Mouse (Mus musculus) liver, embryonic 11.5 days (tissue): Measurements from ENCODE around the gene Enpp1. TPM values are rescaled to one million over a fixed set of nuclear protein-coding genes. Genes with fewer than 3 reads are reported as not detected.

Source experiments
- ATAC-seq: fragments of 200-750 bp; cut with Nextera tagmentation; replicated peaks from 2 replicates; pipeline ENCODE4 v1.8.0; 2017; ENCODE audit warnings: moderate number of reproducible peaks, mild to moderate bottlenecking, moderate TSS enrichment, moderate library complexity; ENCODE audit not compliant: low FRiP score
- DNase-seq: peaks from one replicate; pipeline ENCODE4 v3.0.0-alpha.2; 2017; ENCODE audit warnings: low spot score
- H3K27ac ChIP-seq: fragments of 300-500 bp; sonication (generic); 2 replicates; pipeline ENCODE4 v1.5.1; 2014; ENCODE audit warnings: mild to moderate bottlenecking, low read depth, low read length, control low read depth
- H3K27me3 ChIP-seq: fragments of 300-500 bp; sonication (generic); replicated peaks from 2 replicates; pipeline ENCODE4 v1.6.1; 2014; ENCODE audit warnings: low read length, mixed read lengths; ENCODE audit not compliant: control insufficient read depth, insufficient read depth
- H3K36me3 ChIP-seq: fragments of 300-500 bp; sonication (generic); 2 replicates; pipeline ENCODE4 v1.6.1; 2014; ENCODE audit warnings: mild to moderate bottlenecking, low read length, moderate library complexity, mixed read lengths; ENCODE audit not compliant: control insufficient read depth, insufficient read depth
- H3K4me1 ChIP-seq: fragments of 300-500 bp; sonication (generic); replicated peaks from 2 replicates; pipeline ENCODE4 v1.6.1; 2014; ENCODE audit warnings: low read length, mixed read lengths; ENCODE audit not compliant: control insufficient read depth, insufficient read depth
- H3K4me2 ChIP-seq: fragments of 300-500 bp; sonication (generic); 2 replicates; pipeline ENCODE4 v1.6.1; 2014; ENCODE audit warnings: mild to moderate bottlenecking, control low read depth, moderate library complexity
- H3K4me3 ChIP-seq: fragments of 300-500 bp; sonication (generic); 2 replicates; pipeline ENCODE4 v1.5.1; 2014; ENCODE audit warnings: low read depth, low read length, control low read depth
- H3K9ac ChIP-seq: fragments of 300-500 bp; sonication (generic); 2 replicates; pipeline ENCODE4 v1.6.1; 2014; ENCODE audit warnings: low read depth, low read length, control low read depth
- H3K9me3 ChIP-seq: fragments of 300-500 bp; sonication (generic); 2 replicates; pipeline ENCODE4 v1.6.1; 2016; ENCODE audit warnings: low read length, inconsistent platforms, mixed read lengths; ENCODE audit not compliant: control insufficient read depth
- WGBS: fragments of 180-500 bp; shearing (Covaris S2); extraction: QIAGEN DNeasy Blood & Tissue Kit; methylation state at CpG from one replicate; pipeline ENCODE4 v1.1.7; 2014; 5-methylcytosine and 5-hydroxymethylcytosine counted together
- polyA plus RNA-seq: library from polyadenylated mRNA; unstranded; fragments of >200 nt; fragmentation: Nextera tagmentation; extraction: Ambion mirVana; gene quantifications from 2 replicates; pipeline ENCODE4 v1.2.1, GENCODE M21; 2014

The Enpp1 gene
- polyA plus RNA-seq, 1 experiment from 2014 or later: 2.7 TPM

- no peak for DNase-seq
- H3K9ac ChIP-seq: no peak overlapping the region
- no peaks in the 10 kb centered on the region for H3K9me3 ChIP-seq
- no peaks in the 10 kb centered on the region for H3K27me3 ChIP-seq
- 77% methylated on average over 6 of the region's 6 CpGs for WGBS
- no peak overlapping the region for H3K4me3 ChIP-seq
- no peak overlapping the region for H3K27ac ChIP-seq
- H3K4me2 ChIP-seq: no peak overlapping the region
- ATAC-seq: no peak
- no peaks in the 10 kb centered on the region for H3K4me1 ChIP-seq
- no peaks in the 10 kb centered on the region for H3K36me3 ChIP-seq
Observed at GRCm38 (mm10) chr10:24698131-24698775, 13.7 kb downstream of the Enpp1 start.

- no peaks in the 10 kb centered on the region for H3K36me3 ChIP-seq
- H3K27ac ChIP-seq: no peak overlapping the region
- WGBS: 80% methylated on average over 3 of the region's 3 CpGs
- H3K9me3 ChIP-seq: no peaks in the 10 kb centered on the region
- H3K4me3 ChIP-seq: no peak overlapping the region
- no peaks in the 10 kb centered on the region for H3K4me1 ChIP-seq
- no peak overlapping the region for H3K9ac ChIP-seq
- DNase-seq (no peak), ATAC-seq (no peak)
- H3K27me3 ChIP-seq: no peaks in the 10 kb centered on the region
- H3K4me2 ChIP-seq: no peak overlapping the region
Observed at GRCm38 (mm10) chr10:24696761-24697160, 15.2 kb downstream of the Enpp1 start.

GRCm38 (mm10) chr10:24695786-24696185, 16.2 kb downstream of the Enpp1 start:
- H3K4me1 ChIP-seq: no peaks in the 10 kb centered on the region
- no peaks in the 10 kb centered on the region for H3K9me3 ChIP-seq
- no peak overlapping the region for H3K9ac ChIP-seq
- no peak for ATAC-seq
- H3K4me2 ChIP-seq: no peak overlapping the region
- H3K36me3 ChIP-seq: no peaks in the 10 kb centered on the region
- WGBS: 68% methylated on average over 5 of the region's 5 CpGs
- H3K27me3 ChIP-seq: no peaks in the 10 kb centered on the region
- no peak for DNase-seq
- no peak overlapping the region for H3K4me3 ChIP-seq
- H3K27ac ChIP-seq: no peak overlapping the region

- WGBS: 86% methylated on average over 7 of the region's 7 CpGs
- DNase-seq (no peak), ATAC-seq (no peak)
- no peaks in the 10 kb centered on the region for H3K9me3 ChIP-seq
- no peaks in the 10 kb centered on the region for H3K36me3 ChIP-seq
- H3K4me1 ChIP-seq: no peaks in the 10 kb centered on the region
- no peak overlapping the region for H3K9ac ChIP-seq
- H3K27ac ChIP-seq: no peak overlapping the region
- no peaks in the 10 kb centered on the region for H3K27me3 ChIP-seq
- H3K4me2 ChIP-seq: no peak overlapping the region
- H3K4me3 ChIP-seq: no peak overlapping the region
Observed at GRCm38 (mm10) chr10:24682518-24683104, 29.3 kb downstream of the Enpp1 start.

- H3K9me3 ChIP-seq: no peaks in the 10 kb centered on the region
- no peak for DNase-seq
- H3K36me3 ChIP-seq: no peaks in the 10 kb centered on the region
- no peaks in the 10 kb centered on the region for H3K27me3 ChIP-seq
- H3K9ac ChIP-seq: no peak overlapping the region
- WGBS: 85% methylated on average over 18 of the region's 18 CpGs
- H3K27ac ChIP-seq: no peak overlapping the region
- no peak overlapping the region for H3K4me2 ChIP-seq
- no peak overlapping the region for H3K4me3 ChIP-seq
- no peaks in the 10 kb centered on the region for H3K4me1 ChIP-seq
- ATAC-seq: no peak
Observed at GRCm38 (mm10) chr10:24677681-24678080, 34.3 kb downstream of the Enpp1 start.

GRCm38 (mm10) chr10:24674261-24674660, 37.7 kb downstream of the Enpp1 start:
- 83% methylated on average over 6 of the region's 6 CpGs for whole genome bisulfite sequencing
- DNase-seq: no peak
- no peak overlapping the region for H3K27ac ChIP-seq
- no peak overlapping the region for H3K9ac ChIP-seq
- no peak overlapping the region for H3K4me3 ChIP-seq
- no peaks in the 10 kb centered on the region for H3K4me1 ChIP-seq
- H3K4me2 ChIP-seq: no peak overlapping the region
- no peaks in the 10 kb centered on the region for H3K27me3 ChIP-seq
- no peaks in the 10 kb centered on the region for H3K9me3 ChIP-seq
- no peaks in the 10 kb centered on the region for H3K36me3 ChIP-seq
- no peak for ATAC-seq

- Histone ChIP-seq H3K27me3 (no peaks in the 10 kb centered on the region), H3K9me3 (no peaks in the 10 kb centered on the region), H3K27ac (no peak overlapping the region), H3K36me3 (no peaks in the 10 kb centered on the region), H3K4me3 (no peak overlapping the region), H3K4me1 (no peaks in the 10 kb centered on the region), H3K9ac (no peak overlapping the region), H3K4me2 (no peak overlapping the region)
- DNase-seq: no peak
- WGBS: 85% methylated on average over 2 of the region's 2 CpGs
- ATAC-seq: no peak
Observed at GRCm38 (mm10) chr10:24672948-24673347, 39.0 kb downstream of the Enpp1 start.

GRCm38 (mm10) chr10:24670548-24670947, 41.4 kb downstream of the Enpp1 start:
- 91% methylated on average over 6 of the region's 6 CpGs for WGBS
- no peaks in the 10 kb centered on the region for H3K27me3 ChIP-seq
- no peaks in the 10 kb centered on the region for H3K36me3 ChIP-seq
- no peaks in the 10 kb centered on the region for H3K4me1 ChIP-seq
- H3K9me3 ChIP-seq: no peaks in the 10 kb centered on the region
- ATAC-seq (no peak), DNase-seq (no peak)
- no peak overlapping the region for H3K9ac ChIP-seq
- no peak overlapping the region for H3K27ac ChIP-seq
- H3K4me3 ChIP-seq: no peak overlapping the region
- no peak overlapping the region for H3K4me2 ChIP-seq

- WGBS: 87% methylated on average over 11 of the region's 11 CpGs
Observed at GRCm38 (mm10) chr10:24650990-24651569, 60.9 kb downstream of the Enpp1 start.

More at GRCm38 (mm10) chr10:24650990-24651569, 60.9 kb downstream of the Enpp1 start:
- H3K27ac ChIP-seq: no peak overlapping the region
- no peaks in the 10 kb centered on the region for H3K9me3 ChIP-seq
- no peak overlapping the region for H3K4me3 ChIP-seq
- no peak overlapping the region for H3K4me2 ChIP-seq
- no peaks in the 10 kb centered on the region for H3K4me1 ChIP-seq
- DNase-seq (no peak), ATAC-seq (no peak)
- H3K27me3 ChIP-seq: no peaks in the 10 kb centered on the region
- H3K36me3 ChIP-seq: no peaks in the 10 kb centered on the region
- no peak overlapping the region for H3K9ac ChIP-seq
